Mouse (Mus musculus): ENCODE data around the gene Fate1.

DNA sequence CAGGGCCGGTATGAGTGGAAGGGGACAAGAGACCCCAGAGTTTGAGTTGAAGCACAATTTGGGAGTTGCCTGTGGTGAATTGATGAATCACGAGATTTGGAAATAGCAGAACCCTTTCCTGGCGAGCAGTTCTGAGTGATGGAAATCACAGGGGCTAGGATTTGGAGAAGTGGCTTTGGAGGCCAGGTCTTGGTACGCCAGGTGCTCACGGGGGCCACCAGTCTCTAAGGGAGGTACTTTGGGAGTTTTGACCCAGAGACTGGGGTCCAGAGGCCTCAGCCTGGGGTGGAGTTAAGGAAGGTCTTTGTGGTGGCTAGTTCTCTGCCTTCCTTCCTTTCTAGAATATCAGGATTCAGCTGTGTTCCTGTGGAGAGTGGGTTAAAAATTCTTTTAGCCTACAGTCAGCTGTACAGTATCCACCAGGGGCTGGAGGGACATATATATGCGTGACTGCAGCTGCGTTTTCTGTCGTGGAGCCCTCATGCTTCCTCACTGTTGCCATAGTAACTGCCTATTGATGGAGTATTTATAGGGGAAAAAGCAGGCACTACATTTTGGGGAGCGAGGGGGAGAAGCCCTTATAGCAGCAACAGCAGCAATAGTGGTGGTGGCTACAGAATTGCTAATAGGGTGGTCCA, 9.4 kb upstream of the Fate1 start:
- TF ChIP-seq EP300 (optimal IDR thresholded peaks at IDR 0.05) (no peak), CTCF (IDR thresholded peaks at IDR 0.05; ENCODE audit: low read depth) (no peak)

Data from stomach, postnatal 0 days (tissue).